8 mouse cellular contexts compared by ENCODE assay signal in genomic region chr2:158324531-158325190, GRCm38 (mm10). TPM values are rescaled to one million over a fixed set of nuclear protein-coding genes. Genes with fewer than 3 reads are reported as not detected.
DNase-seq lines count a peak whose midpoint lies in the region; ATAC-seq and TF ChIP-seq lines count a peak whose summit lies in the region.
"Had no signal": no experiment of that assay in that cellular context is flagged by ENCODE, and none has a peak within 500 bp of the region (broad histone marks: within the 10 kb centered on the region; RNA-seq: fewer than 3 reads in every experiment).

No protein-coding gene starts in this region.

- TF ChIP-seq CTCF in left cerebral cortex, adult 2 months (IDR thresholded peaks at IDR 0.05): no peak

- no peaks in the 10 kb centered on the region for H3K36me3 ChIP-seq in limb, embryonic 14.5 days (ENCODE audit: control insufficient read depth, insufficient read depth, low read length)

- no peak overlapping the region for H3K9ac ChIP-seq in limb, embryonic 14.5 days (ENCODE audit: low read depth, low read length, severe bottlenecking)

- no peak for TF ChIP-seq POLR2A in limb, embryonic 14.5 days (IDR thresholded peaks at IDR 0.05; ENCODE audit: borderline replicate concordance, extremely low read depth, insufficient read depth, insufficient read length)

- H3K27ac ChIP-seq in left cerebral cortex, adult 2 months: no peak overlapping the region
- no peak overlapping the region for H3K27ac ChIP-seq in limb, embryonic 14.5 days (replicated peaks; ENCODE audit: low read depth, low read length)
- H3K27ac ChIP-seq: layer of hippocampus, adult 2 months had no signal

- ATAC-seq in limb, embryonic 14.5 days (ENCODE audit: low FRiP score, low read depth): peak; percentile 74

- 63% methylated on average over 10 of the region's 10 CpGs for WGBS in limb, embryonic 14.5 days

- H3K27me3 ChIP-seq in limb, embryonic 14.5 days (ENCODE audit: control insufficient read depth, insufficient read depth, low read length): no peaks in the 10 kb centered on the region

- peak overlapping the region; percentile 21; the same call in 1 of the 2 replicates for H3K4me3 ChIP-seq in left cerebral cortex, adult 2 months
- no peak overlapping the region for H3K4me3 ChIP-seq in limb, embryonic 14.5 days (replicated peaks; ENCODE audit: low read length)
- H3K4me3 ChIP-seq: layer of hippocampus, adult 2 months had no signal

- no peaks in the 10 kb centered on the region for H3K4me1 ChIP-seq in limb, embryonic 14.5 days (ENCODE audit: control insufficient read depth, insufficient read depth, low read length)

- intact Hi-C loops in left cerebral cortex, adult 2 months (cut with DNase I): no loop called here
- intact Hi-C loops in heart, postnatal 10 days (cut with DNase I): no loop called here

- 0 out of 2 replicates have a peak overlapping the region, but pooled peaks have one; percentile 11 for H3K4me2 ChIP-seq in limb, embryonic 14.5 days (replicated peaks; ENCODE audit: low read depth, low read length, severe bottlenecking)

- DNase-seq in left cerebral cortex, adult 2 months (ENCODE audit: extremely low spot score in 1 of 2, low spot score in 2 of 2): no peak
- no peak for DNase-seq in left cerebral cortex, adult 8-10 months (ENCODE audit: low spot score in 2 of 2)
- peak; percentile 84 for DNase-seq in embryo, embryonic 10.5 days (ENCODE audit: low spot score)
- DNase-seq in heart, postnatal 10 days: peak; percentile 48 to 64
- peak; percentile 38 for DNase-seq in limb, embryonic 14.5 days (ENCODE audit: low spot score)
- no peak for DNase-seq in testis, postnatal 10 days (ENCODE audit: low spot score)
- DNase-seq in spleen, adult 18-20 months: no peak

- H3K9me3 ChIP-seq in limb, embryonic 14.5 days (ENCODE audit: control insufficient read depth, low read length): no peaks in the 10 kb centered on the region

RNA-seq across cellular contexts. Expression of gene Lbp, which starts 18.4 kb away (rescaled TPM):
- 1 to 10 TPM; 1.2 to 2.4 TPM for total RNA-seq in left cerebral cortex, adult 2 months (2021)
- 1 to 10 TPM; 1.6 to 3.0 (median 1.9) TPM for total RNA-seq in left cerebral cortex, adult 8-10 months (2022)
- total RNA-seq in heart, postnatal 10 days (2021): 1 to 10 TPM; 5.9 to 6.6 TPM
- polyA plus RNA-seq in limb, embryonic 14.5 days (2012; rRNA removed): 5.6 and 5.7 TPM in 2 replicates
- polyA plus RNA-seq in limb, embryonic 14.5 days (2014; fragmentation: Nextera tagmentation; extraction: Ambion mirVana): 3.7 and 4.4 TPM in 2 replicates

RNA-seq across cellular contexts. Expression of gene Snhg11, which starts 50.8 kb away (rescaled TPM):
- 100 to 1,000 TPM; 812 to 868 TPM for total RNA-seq in left cerebral cortex, adult 2 months (2021)
- 100 to 1,000 TPM; 574 to 680 (median 623) TPM for total RNA-seq in left cerebral cortex, adult 8-10 months (2022)
- total RNA-seq in heart, postnatal 10 days (2021): under 1 TPM in 1 of 2 experiments, not detected in 1; 0.24 TPM
- 10.8 and 11.7 TPM in 2 replicates for polyA plus RNA-seq in limb, embryonic 14.5 days (2012; rRNA removed)
- 2.8 and 3.5 TPM in 2 replicates for polyA plus RNA-seq in limb, embryonic 14.5 days (2014; fragmentation: Nextera tagmentation; extraction: Ambion mirVana)

Comparison
In these comparisons a context has a peak if more than half of its experiments do, and no peak if none do; other contexts are left out.
1. DNase-seq: peak in embryo, embryonic 10.5 days (single experiment), heart, postnatal 10 days (2 of 2) and limb, embryonic 14.5 days (single experiment); none in left cerebral cortex, adult 2 months (0 of 2), left cerebral cortex, adult 8-10 months (0 of 2), testis, postnatal 10 days (single experiment) and spleen, adult 18-20 months (0 of 2).
2. RNA of gene Snhg11, which starts 50.8 kb away (total RNA-seq): 812 to 868 TPM in left cerebral cortex, adult 2 months and 574 to 680 TPM in left cerebral cortex, adult 8-10 months; 0.24 TPM in heart, postnatal 10 days; every median in the first group is over 100 times any median in the second.